Mouse (Mus musculus) stomach, embryonic 16.5 days (tissue): ENCODE measurements around the gene Lipk. TPM values are rescaled to one million over a fixed set of nuclear protein-coding genes. Genes with fewer than 3 reads are reported as not detected.

Experiments
- ATAC-seq: fragments of 200-750 bp; cut with Nextera tagmentation; 2 replicates; pipeline ENCODE4 v1.8.0; 2017; ENCODE audit warnings: moderate number of reproducible peaks, moderate TSS enrichment; ENCODE audit not compliant: insufficient read depth, low FRiP score
- H3K27ac ChIP-seq: fragments of 300-500 bp; sonication (generic); 2 replicates; pipeline ENCODE4 v1.5.1; 2014; ENCODE audit warnings: low read length
- H3K27me3 ChIP-seq: fragments of 300-500 bp; sonication (generic); 2 replicates; pipeline ENCODE4 v1.6.1; 2014; ENCODE audit warnings: low read length, control low read depth, mixed read lengths; ENCODE audit not compliant: control insufficient read depth, insufficient read depth
- H3K36me3 ChIP-seq: fragments of 300-500 bp; sonication (generic); 2 replicates; pipeline ENCODE4 v1.6.1; 2014; ENCODE audit warnings: low read length; ENCODE audit not compliant: control insufficient read depth, insufficient read depth
- H3K4me1 ChIP-seq: fragments of 300-500 bp; sonication (generic); 2 replicates; pipeline ENCODE4 v1.6.1; 2014; ENCODE audit warnings: low read length, control low read depth, mixed read lengths; ENCODE audit not compliant: control insufficient read depth, insufficient read depth
- H3K4me2 ChIP-seq: fragments of 300-500 bp; sonication (generic); 2 replicates; pipeline ENCODE4 v1.6.1; 2014; ENCODE audit warnings: low read depth, low read length, mixed read lengths
- H3K4me3 ChIP-seq: fragments of 300-500 bp; sonication (generic); replicated peaks from 2 replicates; pipeline ENCODE4 v1.5.1; 2014; ENCODE audit warnings: mild to moderate bottlenecking, low read length
- H3K9ac ChIP-seq: fragments of 300-500 bp; sonication (generic); 2 replicates; pipeline ENCODE4 v1.6.1; 2014; ENCODE audit warnings: low read length
- H3K9me3 ChIP-seq: fragments of 300-500 bp; sonication (generic); replicated peaks from 2 replicates; pipeline ENCODE4 v1.6.1; 2016; ENCODE audit warnings: low read length, control low read depth; ENCODE audit not compliant: control insufficient read depth
- WGBS: fragments of 180-500 bp; shearing (Covaris S2); extraction: QIAGEN DNeasy Blood & Tissue Kit; methylation state at CpG from one replicate; pipeline ENCODE4 v1.1.7; 2014; 5-methylcytosine and 5-hydroxymethylcytosine counted together
- polyA plus RNA-seq: library from polyadenylated mRNA; unstranded; fragments of >200 nt; fragmentation: Nextera tagmentation; extraction: Ambion mirVana; gene quantifications from 2 replicates; pipeline ENCODE4 v1.2.1, GENCODE M21; 2015

Gene Lipk
- polyA plus RNA-seq, 1 experiment from 2014 or later = 1.7 TPM

- 75% methylated on average over 3 of the region's 3 CpGs for WGBS
- Histone ChIP-seq H3K4me2 (no peak overlapping the region), H3K36me3 (no peaks in the 10 kb centered on the region), H3K4me3 (no peak overlapping the region), H3K9me3 (no peaks in the 10 kb centered on the region), H3K4me1 (no peaks in the 10 kb centered on the region), H3K27me3 (no peaks in the 10 kb centered on the region), H3K27ac (no peak overlapping the region), H3K9ac (no peak overlapping the region)
- no peak for ATAC-seq
Measured at GRCm38 (mm10) chr19:34051502-34051901, 43.4 kb downstream of the Lipk start.

- no peak overlapping the region for H3K27ac ChIP-seq
- ATAC-seq = no peak
- H3K27me3 ChIP-seq = no peaks in the 10 kb centered on the region
- WGBS = 58% methylated on average over 1 of the region's 1 CpGs
- no peaks in the 10 kb centered on the region for H3K36me3 ChIP-seq
- no peaks in the 10 kb centered on the region for H3K9me3 ChIP-seq
- no peaks in the 10 kb centered on the region for H3K4me1 ChIP-seq
- no peak overlapping the region for H3K9ac ChIP-seq
- no peak overlapping the region for H3K4me3 ChIP-seq
- H3K4me2 ChIP-seq = no peak overlapping the region
Measured at GRCm38 (mm10) chr19:34063547-34063946, 55.5 kb downstream of the Lipk start.

- WGBS = 84% methylated on average over 4 of the region's 4 CpGs
- H3K4me3 ChIP-seq = no peak overlapping the region
- no peaks in the 10 kb centered on the region for H3K4me1 ChIP-seq
- H3K9me3 ChIP-seq = no peaks in the 10 kb centered on the region
- H3K27ac ChIP-seq = no peak overlapping the region
- ATAC-seq = no peak
- H3K27me3 ChIP-seq = no peaks in the 10 kb centered on the region
- H3K9ac ChIP-seq = no peak overlapping the region
- H3K36me3 ChIP-seq = no peaks in the 10 kb centered on the region
- no peak overlapping the region for H3K4me2 ChIP-seq
Measured at GRCm38 (mm10) chr19:34064059-34064458, 56.0 kb downstream of the Lipk start.

- 83% methylated on average over 9 of the region's 9 CpGs for WGBS
- H3K4me2 ChIP-seq = no peak within 1 kb of the TSS
- ATAC-seq = no peak
Measured at GRCm38 (mm10) chr19:34066779-34067472, 58.8 kb downstream of the Lipk start, which contains the start of gene Lipn. TSS of gene Lipn (plus strand) at chr19:34067358.

GRCm38 (mm10) chr19:34074239-34074638, 66.1 kb downstream of the Lipk start:
- Histone ChIP-seq H3K4me3 (no peak overlapping the region), H3K27me3 (no peaks in the 10 kb centered on the region), H3K27ac (peak overlapping the region; percentile 46), H3K36me3 (no peaks in the 10 kb centered on the region), H3K4me2 (no peak overlapping the region), H3K4me1 (no peaks in the 10 kb centered on the region), H3K9ac (no peak overlapping the region), H3K9me3 (no peaks in the 10 kb centered on the region)
- ATAC-seq = peak; percentile 91

More at GRCm38 (mm10) chr19:34066779-34067472, 58.8 kb downstream of the Lipk start, which contains the start of gene Lipn:
- no peak within 1 kb of the TSS for H3K9ac ChIP-seq
- no peak within 1 kb of the TSS for H3K27ac ChIP-seq
- no peaks in the 10 kb centered on the region for H3K36me3 ChIP-seq
- H3K4me3 ChIP-seq = no peak within 1 kb of the TSS
- H3K9me3 ChIP-seq = no peaks in the 10 kb centered on the region
- H3K27me3 ChIP-seq = no peaks in the 10 kb centered on the region
- H3K4me1 ChIP-seq = no peaks in the 10 kb centered on the region

- H3K27ac ChIP-seq = no peak overlapping the region
- H3K4me3 ChIP-seq = no peak overlapping the region
- H3K9ac ChIP-seq = no peak overlapping the region
- no peaks in the 10 kb centered on the region for H3K27me3 ChIP-seq
- no peak for ATAC-seq
- 59% methylated on average over 2 of the region's 2 CpGs for WGBS
- no peaks in the 10 kb centered on the region for H3K9me3 ChIP-seq
- H3K4me2 ChIP-seq = no peak overlapping the region
- H3K36me3 ChIP-seq = no peaks in the 10 kb centered on the region
- no peaks in the 10 kb centered on the region for H3K4me1 ChIP-seq
Measured at GRCm38 (mm10) chr19:34078130-34078529, 70.0 kb downstream of the Lipk start.

GRCm38 (mm10) chr19:34089011-34089680, 81.1 kb downstream of the Lipk start:
- Histone ChIP-seq H3K4me2 (no peak overlapping the region), H3K9ac (no peak overlapping the region), H3K27me3 (no peaks in the 10 kb centered on the region), H3K4me1 (no peaks in the 10 kb centered on the region), H3K4me3 (no peak overlapping the region), H3K9me3 (no peaks in the 10 kb centered on the region), H3K36me3 (no peaks in the 10 kb centered on the region), H3K27ac (no peak overlapping the region)
- no peak for ATAC-seq
- 75% methylated on average over 3 of the region's 3 CpGs for WGBS

- no peak overlapping the region for H3K4me2 ChIP-seq
- 59% methylated on average over 5 of the region's 5 CpGs for WGBS
Measured at GRCm38 (mm10) chr19:34095381-34095780, 87.3 kb downstream of the Lipk start.

GRCm38 (mm10) chr19:34096228-34096627, 88.1 kb downstream of the Lipk start:
- WGBS = 43% methylated on average over 1 of the region's 1 CpGs

More at GRCm38 (mm10) chr19:34095381-34095780, 87.3 kb downstream of the Lipk start:
- H3K9ac ChIP-seq = no peak overlapping the region
- no peaks in the 10 kb centered on the region for H3K4me1 ChIP-seq
- no peak for ATAC-seq
- H3K4me3 ChIP-seq = no peak overlapping the region
- H3K27me3 ChIP-seq = no peaks in the 10 kb centered on the region
- no peak overlapping the region for H3K27ac ChIP-seq
- H3K9me3 ChIP-seq = no peaks in the 10 kb centered on the region
- H3K36me3 ChIP-seq = no peaks in the 10 kb centered on the region

More at GRCm38 (mm10) chr19:34096228-34096627, 88.1 kb downstream of the Lipk start:
- H3K4me2 ChIP-seq = no peak overlapping the region
- no peaks in the 10 kb centered on the region for H3K9me3 ChIP-seq
- no peaks in the 10 kb centered on the region for H3K36me3 ChIP-seq
- no peak for ATAC-seq
- no peak overlapping the region for H3K27ac ChIP-seq
- H3K4me1 ChIP-seq = no peaks in the 10 kb centered on the region
- H3K9ac ChIP-seq = no peak overlapping the region
- H3K27me3 ChIP-seq = no peaks in the 10 kb centered on the region
- no peak overlapping the region for H3K4me3 ChIP-seq
